Mouse (Mus musculus): ENCODE results near the gene Fdxr. TPM values are rescaled to one million over a fixed set of nuclear protein-coding genes. Genes with fewer than 3 reads are reported as not detected.
A peak's percentile ranks its signal among the peaks of the same experiment; 100 is the strongest.

The Fdxr gene
- polyA plus RNA-seq, 1 experiment = 28.0 TPM

DNA sequence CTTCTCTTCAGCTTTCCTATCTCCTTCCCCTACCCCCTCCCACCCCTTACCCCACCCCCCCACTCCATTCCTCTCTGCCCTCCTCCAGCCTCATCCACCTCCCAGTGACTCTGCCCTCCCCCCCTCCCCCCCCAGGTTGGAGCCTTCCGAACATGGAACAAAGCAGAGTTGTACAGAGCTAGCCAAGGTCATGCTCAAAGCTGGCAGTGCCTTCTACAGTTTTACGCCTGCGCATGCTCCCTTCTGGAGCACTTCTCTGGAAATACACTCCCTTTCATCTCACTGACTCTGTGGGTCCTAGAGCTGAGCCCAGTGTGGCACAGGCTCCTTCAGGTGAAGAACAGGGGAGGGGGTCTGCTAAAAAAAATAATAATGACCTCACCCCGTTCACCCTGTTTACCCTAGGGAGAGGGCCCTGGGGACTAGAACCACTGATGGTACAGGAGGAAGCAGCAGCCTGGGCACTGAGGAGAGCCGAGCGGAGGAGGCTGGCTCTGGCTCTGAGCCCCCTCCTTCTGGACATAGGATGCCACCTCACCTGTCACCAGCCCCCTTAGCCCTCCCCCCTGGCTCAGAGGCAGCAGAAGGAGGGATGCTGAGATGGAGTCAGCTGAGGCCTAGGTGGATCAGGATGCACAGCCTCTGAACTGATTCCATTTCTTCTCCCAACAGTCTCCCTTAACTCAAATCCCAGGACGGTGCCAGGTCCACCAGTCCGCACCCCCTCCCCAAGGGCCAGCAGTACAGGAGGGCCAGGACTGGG, 6.1 kb upstream of the Fdxr start:
- Histone ChIP-seq H3K27me3 (ENCODE audit: control insufficient read depth, insufficient read depth, low read length) (no peaks in the 10 kb centered on the region), H3K36me3 (ENCODE audit: control insufficient read depth, insufficient read depth, low read length) (no peaks in the 10 kb centered on the region), H3K27ac (ENCODE audit: control insufficient read depth, insufficient read depth, low read depth, low read length) (peak overlapping the region; percentile 33; the same call in 1 of the 2 replicates), H3K4me3 (ENCODE audit: control insufficient read depth, low read depth, low read length) (no peak overlapping the region), H3K4me1 (ENCODE audit: control insufficient read depth, insufficient read depth, low read length) (peaks cover 6% of the 10 kb centered on the region)
- TF ChIP-seq CTCF (IDR thresholded peaks at IDR 0.05; ENCODE audit: control insufficient read depth, insufficient read depth, insufficient replicate concordance, low read depth, low read length) (no peak), POLR2A (IDR thresholded peaks at IDR 0.05; ENCODE audit: control insufficient read depth, low read depth, low read length) (no peak)

DNA sequence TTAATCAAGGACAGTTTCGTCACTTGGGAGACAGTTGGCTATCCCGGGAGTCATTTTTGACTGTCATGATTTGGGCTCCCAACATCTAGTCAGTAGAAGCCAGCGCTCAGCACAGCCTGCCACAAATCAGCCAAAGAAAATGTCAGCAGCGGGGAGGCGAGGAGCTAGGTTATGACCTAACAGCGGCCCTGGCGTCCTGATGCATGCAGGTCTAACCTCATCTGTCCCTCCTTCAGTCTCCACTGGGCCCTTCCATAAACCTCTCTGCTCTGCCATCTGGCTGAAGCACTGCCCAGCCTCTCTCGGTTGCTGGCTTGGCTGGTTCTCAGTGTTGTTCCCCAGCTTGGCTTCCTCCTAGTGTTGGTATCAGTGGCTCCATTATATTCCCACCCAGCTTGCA, 5.4 kb upstream of the Fdxr start:
- Histone ChIP-seq H3K27me3 (ENCODE audit: control insufficient read depth, insufficient read depth, low read length) (no peaks in the 10 kb centered on the region), H3K4me3 (ENCODE audit: control insufficient read depth, low read depth, low read length) (no peak overlapping the region), H3K27ac (ENCODE audit: control insufficient read depth, insufficient read depth, low read depth, low read length) (peak overlapping the region; percentile 32; the same call in 1 of the 2 replicates), H3K4me1 (ENCODE audit: control insufficient read depth, insufficient read depth, low read length) (peaks cover 6% of the 10 kb centered on the region), H3K36me3 (ENCODE audit: control insufficient read depth, insufficient read depth, low read length) (no peaks in the 10 kb centered on the region)
- TF ChIP-seq CTCF (IDR thresholded peaks at IDR 0.05; ENCODE audit: control insufficient read depth, insufficient read depth, insufficient replicate concordance, low read depth, low read length) (no peak), POLR2A (IDR thresholded peaks at IDR 0.05; ENCODE audit: control insufficient read depth, low read depth, low read length) (no peak)

DNA sequence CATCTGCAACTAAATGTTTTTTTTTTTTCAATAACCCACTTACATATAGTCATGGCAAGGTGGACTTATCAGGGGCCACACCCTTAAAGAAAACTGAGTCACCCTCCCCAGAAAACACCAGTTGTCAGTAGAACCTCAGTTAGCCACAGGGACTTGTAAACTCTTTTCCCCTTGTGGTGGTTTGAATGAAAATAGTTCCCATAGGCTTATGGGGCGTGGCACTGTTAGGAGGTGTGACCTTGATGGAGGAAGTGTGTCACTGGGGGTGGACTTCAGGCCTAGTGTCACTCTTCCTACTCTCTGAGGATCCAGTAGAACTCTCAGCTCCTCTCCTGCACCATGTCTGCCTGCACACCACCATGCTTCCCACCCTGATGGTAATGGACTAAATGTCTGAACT, 2.9 kb upstream of the Fdxr start:
- Histone ChIP-seq H3K27ac (ENCODE audit: control insufficient read depth, insufficient read depth, low read depth, low read length) (no peak overlapping the region), H3K27me3 (ENCODE audit: control insufficient read depth, insufficient read depth, low read length) (no peaks in the 10 kb centered on the region), H3K4me1 (ENCODE audit: control insufficient read depth, insufficient read depth, low read length) (peaks cover 11% of the 10 kb centered on the region), H3K4me3 (ENCODE audit: control insufficient read depth, low read depth, low read length) (no peak overlapping the region), H3K36me3 (ENCODE audit: control insufficient read depth, insufficient read depth, low read length) (no peaks in the 10 kb centered on the region)
- TF ChIP-seq POLR2A (IDR thresholded peaks at IDR 0.05; ENCODE audit: control insufficient read depth, low read depth, low read length) (no peak), CTCF (IDR thresholded peaks at IDR 0.05; ENCODE audit: control insufficient read depth, insufficient read depth, insufficient replicate concordance, low read depth, low read length) (no peak)

DNA sequence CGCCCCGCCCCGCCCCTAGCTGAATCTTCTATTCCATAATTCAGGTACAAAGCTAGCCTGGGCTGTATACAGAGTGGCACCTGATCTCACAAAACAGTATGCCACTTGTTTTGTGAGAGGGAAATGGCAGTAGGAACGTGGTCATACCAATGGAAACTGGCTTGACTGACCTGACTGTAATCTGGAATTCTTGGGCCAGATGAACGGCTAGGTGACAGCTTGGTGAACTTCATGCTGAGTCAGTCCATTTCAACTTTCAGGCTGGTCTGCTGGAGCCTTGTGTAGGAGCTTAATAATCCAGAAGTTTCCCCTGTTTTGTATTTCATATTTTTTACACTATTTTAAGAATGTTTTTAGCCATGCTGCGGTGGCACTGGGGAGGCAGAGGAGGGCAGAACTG, 1.3 kb upstream of the Fdxr start:
- no peak overlapping the region; the same call in 1 of the 2 replicates for H3K4me3 ChIP-seq (ENCODE audit: control insufficient read depth, low read depth, low read length)
- no peak overlapping the region for H3K27ac ChIP-seq (ENCODE audit: control insufficient read depth, insufficient read depth, low read depth, low read length)
- no peak for TF ChIP-seq CTCF (IDR thresholded peaks at IDR 0.05; ENCODE audit: control insufficient read depth, insufficient read depth, insufficient replicate concordance, low read depth, low read length)
- no peak for TF ChIP-seq POLR2A (IDR thresholded peaks at IDR 0.05; ENCODE audit: control insufficient read depth, low read depth, low read length)
- H3K4me1 ChIP-seq (ENCODE audit: control insufficient read depth, insufficient read depth, low read length) = peaks cover 11% of the 10 kb centered on the region
- H3K27me3 ChIP-seq (ENCODE audit: control insufficient read depth, insufficient read depth, low read length) = no peaks in the 10 kb centered on the region
- no peaks in the 10 kb centered on the region for H3K36me3 ChIP-seq (ENCODE audit: control insufficient read depth, insufficient read depth, low read length)

DNA sequence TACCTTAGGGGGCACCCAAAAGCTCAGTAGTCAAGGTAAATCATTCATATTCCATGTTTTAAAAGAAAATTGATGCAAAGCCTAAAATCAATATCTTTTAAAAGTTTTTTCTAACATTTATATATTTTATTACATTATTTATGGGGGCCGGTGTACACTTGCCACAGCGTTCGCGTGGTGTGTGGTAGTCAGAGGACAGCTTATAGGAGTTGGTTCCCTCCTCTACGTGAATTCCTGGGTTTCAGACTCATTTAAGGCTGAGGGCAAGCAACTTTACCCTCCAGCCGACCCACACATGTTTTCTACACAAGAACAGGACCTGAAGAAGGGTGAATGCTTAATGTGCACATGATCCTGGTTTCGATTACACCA, 740 bp upstream of the Fdxr start:
- Histone ChIP-seq H3K27ac (ENCODE audit: control insufficient read depth, insufficient read depth, low read depth, low read length) (peak overlapping the region; percentile 86), H3K36me3 (ENCODE audit: control insufficient read depth, insufficient read depth, low read length) (no peaks in the 10 kb centered on the region), H3K4me1 (ENCODE audit: control insufficient read depth, insufficient read depth, low read length) (peaks cover 8% of the 10 kb centered on the region), H3K27me3 (ENCODE audit: control insufficient read depth, insufficient read depth, low read length) (no peaks in the 10 kb centered on the region), H3K4me3 (ENCODE audit: control insufficient read depth, low read depth, low read length) (peak overlapping the region; percentile 97)
- TF ChIP-seq CTCF (IDR thresholded peaks at IDR 0.05; ENCODE audit: control insufficient read depth, insufficient read depth, insufficient replicate concordance, low read depth, low read length) (no peak), POLR2A (IDR thresholded peaks at IDR 0.05; ENCODE audit: control insufficient read depth, low read depth, low read length) (no peak)

DNA sequence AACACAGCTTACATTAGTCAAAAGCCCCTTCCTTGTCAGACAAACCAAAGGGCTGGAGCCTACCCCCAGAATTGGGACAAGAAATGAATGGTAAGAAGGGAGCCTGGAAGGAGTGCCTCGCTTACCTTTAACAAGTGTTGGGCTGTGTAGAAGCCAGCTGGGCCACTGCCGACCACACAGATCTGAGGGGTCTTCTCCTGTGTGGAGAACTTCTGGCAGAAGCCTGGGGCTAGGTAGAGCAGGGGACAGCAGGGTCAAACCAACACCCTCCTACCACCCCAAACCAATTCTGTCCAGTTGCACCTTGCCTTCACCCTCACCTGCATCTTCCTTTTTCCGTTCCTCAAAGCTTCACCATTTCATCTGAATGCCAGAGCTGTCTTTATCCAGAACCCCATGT, 896 bp downstream of the Fdxr start:
- Histone ChIP-seq H3K36me3 (ENCODE audit: control insufficient read depth, insufficient read depth, low read length) (no peaks in the 10 kb centered on the region), H3K27ac (ENCODE audit: control insufficient read depth, insufficient read depth, low read depth, low read length) (peak overlapping the region; percentile 30; the same call in 1 of the 2 replicates), H3K4me1 (ENCODE audit: control insufficient read depth, insufficient read depth, low read length) (peaks cover 6% of the 10 kb centered on the region), H3K4me3 (ENCODE audit: control insufficient read depth, low read depth, low read length) (peak overlapping the region; percentile 97), H3K27me3 (ENCODE audit: control insufficient read depth, insufficient read depth, low read length) (no peaks in the 10 kb centered on the region)
- no peak for TF ChIP-seq POLR2A (IDR thresholded peaks at IDR 0.05; ENCODE audit: control insufficient read depth, low read depth, low read length)
- TF ChIP-seq CTCF (IDR thresholded peaks at IDR 0.05; ENCODE audit: control insufficient read depth, insufficient read depth, insufficient replicate concordance, low read depth, low read length) = no peak

DNA sequence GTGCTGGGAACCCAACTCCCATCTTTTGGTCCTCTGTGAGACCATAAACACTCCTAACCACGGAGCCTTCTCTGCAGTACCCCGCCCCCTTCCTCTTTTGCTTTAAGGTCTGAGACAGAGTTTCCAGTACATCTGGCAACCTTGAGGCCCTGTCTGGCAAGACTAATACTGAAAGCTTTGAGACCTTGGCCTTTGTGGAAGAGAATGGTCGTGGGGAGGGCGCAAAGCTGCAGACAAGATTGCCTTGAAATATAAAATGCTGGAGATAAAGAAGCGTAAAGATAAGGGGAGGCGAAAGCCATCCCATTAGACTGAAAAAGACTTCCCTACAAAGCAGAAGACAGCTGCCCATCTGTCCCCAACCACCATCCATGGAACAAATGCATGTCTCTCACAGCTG, 1.3 kb downstream of the Fdxr start:
- Histone ChIP-seq H3K36me3 (ENCODE audit: control insufficient read depth, insufficient read depth, low read length) (no peaks in the 10 kb centered on the region), H3K4me1 (ENCODE audit: control insufficient read depth, insufficient read depth, low read length) (peaks cover 6% of the 10 kb centered on the region), H3K27me3 (ENCODE audit: control insufficient read depth, insufficient read depth, low read length) (no peaks in the 10 kb centered on the region), H3K4me3 (ENCODE audit: control insufficient read depth, low read depth, low read length) (0 out of 2 replicates have a peak overlapping the region, but pooled peaks have one; percentile 97), H3K27ac (ENCODE audit: control insufficient read depth, insufficient read depth, low read depth, low read length) (no peak overlapping the region)
- TF ChIP-seq POLR2A (IDR thresholded peaks at IDR 0.05; ENCODE audit: control insufficient read depth, low read depth, low read length) (no peak), CTCF (IDR thresholded peaks at IDR 0.05; ENCODE audit: control insufficient read depth, insufficient read depth, insufficient replicate concordance, low read depth, low read length) (no peak)

Data from testis, adult 2 months (tissue).